In the genomic region with DNA sequence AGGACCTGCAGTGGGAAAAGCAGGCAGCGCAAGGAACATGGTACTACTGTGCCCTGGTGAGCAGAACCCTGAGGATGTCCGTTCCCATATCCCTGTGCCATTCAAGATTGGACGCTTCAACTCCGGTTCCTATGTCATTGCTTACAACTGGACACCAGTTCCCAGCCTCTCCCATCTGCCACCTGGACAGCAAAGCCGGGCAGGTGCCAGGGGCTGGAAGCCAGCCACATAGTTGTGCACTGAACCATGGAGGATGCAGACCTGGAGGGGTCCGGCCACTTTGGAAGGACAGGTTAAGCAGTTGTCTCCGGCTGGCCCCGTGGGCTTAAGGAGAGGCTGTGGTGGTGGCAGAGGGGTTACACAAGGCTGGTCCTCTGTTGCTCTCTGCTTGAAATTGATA, we compare ENCODE assay signal across 23 mouse cellular contexts. TPM values are rescaled to one million over a fixed set of nuclear protein-coding genes. Genes with fewer than 3 reads are reported as not detected.
DNase-seq lines count a peak whose midpoint lies in the region; ATAC-seq and TF ChIP-seq lines count a peak whose summit lies in the region.
"Had no signal": no experiment of that assay in that cellular context is flagged by ENCODE, and none has a peak within 500 bp of the region (broad histone marks: within the 10 kb centered on the region; RNA-seq: fewer than 3 reads in every experiment).

No protein-coding gene starts in this region.

- H3K27ac ChIP-seq in kidney, adult 2 months (ENCODE audit: insufficient read depth, low read depth, low read length), result no peak overlapping the region
- H3K27ac ChIP-seq in kidney, embryonic 16.5 days (ENCODE audit: low read length), result no peak overlapping the region
- H3K27ac ChIP-seq: forebrain, embryonic 13.5 days; hindbrain, embryonic 15.5 days; neural tube, embryonic 12.5 days had no signal

- no peaks in the 10 kb centered on the region for H3K36me3 ChIP-seq in kidney, adult 2 months (ENCODE audit: control insufficient read depth, insufficient read depth, low read length)
- no peaks in the 10 kb centered on the region for H3K36me3 ChIP-seq in kidney, embryonic 16.5 days (ENCODE audit: insufficient read depth, low read length)
- H3K36me3 ChIP-seq: heart, embryonic 12.5 days; hindbrain, embryonic 15.5 days; neural tube, embryonic 12.5 days had no signal

- DNase-seq in kidney, adult 2 months, result peak; percentile 74
- peak; percentile 89 for DNase-seq in cerebellum, adult 8-10 months
- DNase-seq in kidney, adult 8-10 months, result peak; percentile 57 to 58
- no peak for DNase-seq in ovary, adult 18-20 months (ENCODE audit: low spot score)
- no peak for DNase-seq in lung, postnatal 10 days
- no peak for DNase-seq in layer of hippocampus, postnatal 25 days (ENCODE audit: extremely low spot score in 1 of 2, low spot score in 1 of 2)
- DNase-seq: adrenal gland, postnatal 14 days; heart, postnatal 14 days; lung, adult 2 months; lung, postnatal 36 days; spleen, adult 18-20 months; thymus, adult 18-20 months; thymus, postnatal 4 days had no signal

- H3K4me1 ChIP-seq in kidney, adult 2 months (ENCODE audit: control insufficient read depth, insufficient read depth, low read length), result no peaks in the 10 kb centered on the region
- H3K4me1 ChIP-seq in kidney, embryonic 16.5 days (ENCODE audit: insufficient read depth, low read length), result peaks cover 17% of the 10 kb centered on the region
- H3K4me1 ChIP-seq: heart, embryonic 12.5 days had no signal

- H3K9ac ChIP-seq in kidney, embryonic 16.5 days (replicated peaks; ENCODE audit: low read length), result no peak overlapping the region
- H3K9ac ChIP-seq: forebrain, embryonic 13.5 days; heart, embryonic 12.5 days; hindbrain, embryonic 15.5 days; neural tube, embryonic 12.5 days had no signal

- TF ChIP-seq CTCF in kidney, adult 2 months (conservative IDR thresholded peaks at IDR 0.05; ENCODE audit: insufficient read depth, insufficient read length, low read depth, low read length), result no peak

- no peak overlapping the region for H3K4me2 ChIP-seq in kidney, embryonic 16.5 days (replicated peaks; ENCODE audit: low read depth, low read length)
- H3K4me2 ChIP-seq: forebrain, embryonic 13.5 days; heart, embryonic 12.5 days; hindbrain, embryonic 15.5 days; liver, embryonic 11.5 days; midbrain, embryonic 11.5 days; neural tube, embryonic 12.5 days had no signal

- H3K27me3 ChIP-seq in kidney, adult 2 months (replicated peaks; ENCODE audit: control insufficient read depth, insufficient read depth, low read length), result no peaks in the 10 kb centered on the region
- peaks cover 50% of the 10 kb centered on the region for H3K27me3 ChIP-seq in kidney, embryonic 16.5 days (ENCODE audit: insufficient read depth, low read length)

- H3K4me3 ChIP-seq in kidney, adult 2 months (ENCODE audit: insufficient read depth, low read depth, low read length), result no peak overlapping the region
- H3K4me3 ChIP-seq in kidney, embryonic 16.5 days (ENCODE audit: low read length), result no peak overlapping the region
- H3K4me3 ChIP-seq: forebrain, embryonic 13.5 days; heart, embryonic 12.5 days; hindbrain, embryonic 15.5 days; neural tube, embryonic 12.5 days had no signal

- no peaks in the 10 kb centered on the region for H3K9me3 ChIP-seq in kidney, embryonic 16.5 days (ENCODE audit: low read length)
- H3K9me3 ChIP-seq: forebrain, embryonic 13.5 days; heart, embryonic 12.5 days; hindbrain, embryonic 15.5 days; neural tube, embryonic 12.5 days had no signal

- no peak for ATAC-seq in kidney, embryonic 16.5 days (ENCODE audit: low FRiP score, low TSS enrichment)
- ATAC-seq: forebrain, embryonic 13.5 days; intestine, embryonic 16.5 days had no signal

- no peak for TF ChIP-seq POLR2A in kidney, adult 2 months (IDR thresholded peaks at IDR 0.05; ENCODE audit: low read depth, low read length)

- WGBS in kidney, adult 2 months, result 36% methylated on average over 8 of the region's 8 CpGs
- WGBS in kidney, embryonic 16.5 days, result 49% methylated on average over 8 of the region's 8 CpGs

RNA-seq across cellular contexts. Expression of a gene that starts 17.7 kb away (rescaled TPM):
- 0.05 and 0.19 TPM in 2 replicates for polyA plus RNA-seq in kidney, adult 2 months (2012; rRNA removed)
- polyA plus RNA-seq in kidney, embryonic 16.5 days (2015; fragmentation: Nextera tagmentation; extraction: Ambion mirVana), result 0.77 and 0.98 TPM in 2 replicates
- total RNA-seq in layer of hippocampus, postnatal 25 days (2021), result 10 to 100 TPM; 12.9 to 13.0 TPM
- total RNA-seq: granulocyte monocyte progenitor cell, adult 5-6 weeks; MEL had no signal
- polyA plus RNA-seq: heart, embryonic 12.5 days had no signal

RNA-seq across cellular contexts. Expression of a gene that starts 35.3 kb away (rescaled TPM):
- 64.1 and 69.8 TPM in 2 replicates for polyA plus RNA-seq in kidney, adult 2 months (2012; rRNA removed)
- polyA plus RNA-seq in kidney, embryonic 16.5 days (2015; fragmentation: Nextera tagmentation; extraction: Ambion mirVana), result 62.4 and 62.8 TPM in 2 replicates
- total RNA-seq in layer of hippocampus, postnatal 25 days (2021), result 10 to 100 TPM; 93.2 to 96.7 TPM

Comparison
In these comparisons a context has a peak if more than half of its experiments do, and no peak if none do; other contexts are left out.
1. DNase-seq: peak in kidney, adult 2 months (single experiment), cerebellum, adult 8-10 months (single experiment) and kidney, adult 8-10 months (2 of 2); none in ovary, adult 18-20 months (single experiment), lung, postnatal 10 days (single experiment) and layer of hippocampus, postnatal 25 days (0 of 2).